In the genomic region with DNA sequence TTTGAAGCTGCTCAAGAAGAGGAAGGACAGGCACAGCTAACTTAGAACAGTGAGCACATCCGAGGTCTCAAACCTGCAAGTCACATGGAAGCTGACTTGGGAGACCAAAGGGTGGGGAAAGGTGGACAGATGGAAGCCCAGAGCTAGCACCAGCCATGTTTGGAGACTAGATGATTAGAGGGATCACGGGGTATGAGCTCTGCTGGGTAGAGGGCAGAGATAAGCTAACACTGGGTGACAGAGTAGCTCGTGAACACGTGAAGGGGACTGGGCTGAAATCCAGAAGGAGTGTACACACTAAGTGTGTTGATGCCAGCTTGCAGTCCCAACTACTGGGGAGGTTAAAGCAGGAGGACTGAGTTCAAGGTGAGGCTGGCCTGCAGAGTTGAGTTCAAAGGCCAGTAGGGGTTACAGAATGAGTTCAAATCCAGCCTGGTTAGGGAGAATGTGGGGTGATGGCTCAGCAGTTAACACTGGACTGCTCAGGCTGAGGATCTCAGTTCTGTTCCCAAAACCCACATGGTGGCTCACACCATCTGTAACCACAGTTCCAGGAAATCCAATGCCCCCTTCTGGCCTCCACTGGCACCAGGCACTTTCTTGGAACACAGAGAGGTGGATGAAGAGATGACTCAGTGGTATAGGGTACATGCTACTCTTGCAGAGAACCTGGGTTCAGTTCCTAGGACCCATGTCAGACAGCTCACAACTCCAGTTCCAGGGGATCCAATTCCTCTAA, we compare ENCODE assay signal across 13 mouse cellular contexts. TPM values are rescaled to one million over a fixed set of nuclear protein-coding genes. Genes with fewer than 3 reads are reported as not detected.
DNase-seq lines count a peak whose midpoint lies in the region; ATAC-seq and TF ChIP-seq lines count a peak whose summit lies in the region.
"Had no signal": no experiment of that assay in that cellular context is flagged by ENCODE, and none has a peak within 500 bp of the region (broad histone marks: within the 10 kb centered on the region; RNA-seq: fewer than 3 reads in every experiment).

No protein-coding gene starts in this region.

- H3K36me3 ChIP-seq in liver, postnatal 0 days (replicated peaks; ENCODE audit: insufficient read depth, low read length): no peaks in the 10 kb centered on the region; the same call in none of the 2 replicates
- H3K36me3 ChIP-seq: midbrain, embryonic 13.5 days had no signal

- ATAC-seq in erythroblast, adult 5-6 weeks (replicated peaks; ENCODE audit: low FRiP score, poor library complexity, severe bottlenecking): peak; percentile 82
- peak; percentile 85 for ATAC-seq in liver, postnatal 0 days
- ATAC-seq: midbrain, embryonic 13.5 days had no signal

- 0 out of 2 replicates have a peak overlapping the region, but pooled peaks have one; percentile 62 for H3K27ac ChIP-seq in liver, postnatal 0 days (ENCODE audit: low read depth)
- no peak overlapping the region for H3K27ac ChIP-seq in gastrocnemius, adult 2 months
- H3K27ac ChIP-seq: midbrain, embryonic 13.5 days had no signal

- TF ChIP-seq CTCF in liver, postnatal 0 days (IDR thresholded peaks at IDR 0.05; ENCODE audit: low read depth): peak; percentile 31
- no peak; the same call in 1 of the 2 replicates for TF ChIP-seq CTCF in gastrocnemius, adult 2 months (IDR thresholded peaks at IDR 0.05)

- peak; percentile 35 for DNase-seq in adrenal gland, adult 2 months
- DNase-seq in adrenal gland, postnatal 4 days (ENCODE audit: low spot score in 2 of 2): no peak
- DNase-seq in heart, postnatal 4 days: peak; percentile 32
- no peak for DNase-seq in heart, adult 8-10 months (ENCODE audit: low spot score)
- no peak for DNase-seq in liver, postnatal 0 days
- DNase-seq in left cerebral cortex, postnatal 4 days: no peak
- no peak for DNase-seq in gastrocnemius, adult 2 months
- DNase-seq: gastrocnemius, postnatal 14 days; kidney, postnatal 14 days; right cerebral cortex, postnatal 14 days; thymus, postnatal 36 days had no signal

- intact Hi-C loops in left cerebral cortex, postnatal 4 days (cut with DNase I): no loop called here
- intact Hi-C loops in gastrocnemius, adult 2 months (cut with DNase I): no loop called here

- peak overlapping the region; percentile 42; the same call in 1 of the 2 replicates for H3K4me2 ChIP-seq in liver, postnatal 0 days (ENCODE audit: low read depth, low read length)
- H3K4me2 ChIP-seq: midbrain, embryonic 13.5 days had no signal

- H3K4me1 ChIP-seq in liver, postnatal 0 days (ENCODE audit: insufficient read depth): peaks cover 19% of the 10 kb centered on the region

- 32% methylated on average over 4 of the region's 4 CpGs for WGBS in liver, postnatal 0 days (ENCODE audit: insufficient replicate concordance)

- no peak overlapping the region for H3K4me3 ChIP-seq in liver, postnatal 0 days (ENCODE audit: low read depth, low read length)
- no peak overlapping the region for H3K4me3 ChIP-seq in gastrocnemius, adult 2 months
- H3K4me3 ChIP-seq: midbrain, embryonic 13.5 days had no signal

- no peak overlapping the region for H3K9ac ChIP-seq in liver, postnatal 0 days (replicated peaks)
- H3K9ac ChIP-seq: midbrain, embryonic 13.5 days had no signal

- no peaks in the 10 kb centered on the region for H3K27me3 ChIP-seq in liver, postnatal 0 days (ENCODE audit: insufficient read depth, low read length)
- H3K27me3 ChIP-seq: midbrain, embryonic 13.5 days had no signal

- TF ChIP-seq EP300 in liver, postnatal 0 days (IDR thresholded peaks at IDR 0.05; ENCODE audit: low read depth): 0 out of 2 replicates have a peak, but pooled peaks have one; percentile 37

- no peaks in the 10 kb centered on the region for H3K9me3 ChIP-seq in liver, postnatal 0 days (ENCODE audit: low read length)
- H3K9me3 ChIP-seq: midbrain, embryonic 13.5 days had no signal

RNA-seq across cellular contexts. Expression of gene Abtb1, which starts 37.7 kb away (rescaled TPM):
- 10 to 100 TPM; 18.0 to 25.8 TPM for total RNA-seq in adrenal gland, adult 2 months (2021)
- 119 and 120 TPM in 2 replicates for polyA plus RNA-seq in adrenal gland, adult 2 months (2012; rRNA removed)
- 10 to 100 TPM; 44.2 to 46.2 TPM for total RNA-seq in adrenal gland, postnatal 4 days (2021)
- 10 to 100 TPM; 14.8 to 19.6 TPM for total RNA-seq in heart, postnatal 4 days (2021)
- 10 to 100 TPM; 18.8 to 27.6 (median 23.8) TPM for total RNA-seq in heart, adult 8-10 months (2022)
- total RNA-seq in erythroblast, adult 5-6 weeks (2015; ENCODE audit: low replicate concordance): 78.6 and 90.1 TPM in 2 replicates
- total RNA-seq in erythroblast, adult 5-6 weeks (2017; ENCODE audit: low replicate concordance): 218 and 344 TPM in 2 replicates
- polyA plus RNA-seq in liver, postnatal 0 days (2015; fragmentation: Nextera tagmentation; extraction: Ambion mirVana): 36.2 and 39.1 TPM in 2 replicates
- 10 to 100 TPM; 23.2 to 25.3 TPM for total RNA-seq in left cerebral cortex, postnatal 4 days (2021)
- 10 to 100 TPM; 16.9 to 22.7 TPM for total RNA-seq in gastrocnemius, adult 2 months (2021)

Comparison
In these comparisons a context has a peak if more than half of its experiments do, and no peak if none do; other contexts are left out.
1. DNase-seq: peak in adrenal gland, adult 2 months (single experiment) and heart, postnatal 4 days (single experiment); none in adrenal gland, postnatal 4 days (0 of 2), heart, adult 8-10 months (single experiment), liver, postnatal 0 days (single experiment), left cerebral cortex, postnatal 4 days (single experiment) and gastrocnemius, adult 2 months (single experiment).